Mouse (Mus musculus) embryonic stem cell, embryonic (primary cell): Measurements from ENCODE around the gene Galnt7.
"Not testable (repeated sequence)": the region's sequence is repeated elsewhere in the genome, so short reads cannot be mapped to it uniquely, and the experiment has no call there.

Source experiments
- CTCF ChIA-PET, 4 experiments: fragments of 300-600 bp in 2 of 4; fragments of 350-600 bp in 2 of 4; sonication (Branson Sonifier 250); formaldehyde crosslinking; loops; one replicate each; lab custom pipeline; 2022; ENCODE audit warnings: inconsistent platforms in 2 of 4; lab: Charles Lee
- POLR2A ChIA-PET, 4 experiments: fragments of 300-600 bp in 2 of 4; fragments of 350-600 bp in 2 of 4; sonication (Branson Sonifier 250); formaldehyde crosslinking; loops; one replicate each; lab custom pipeline; 2022; ENCODE audit warnings: antibody characterized with exemption in 4 of 4, inconsistent platforms in 1 of 4; lab: Charles Lee

Galnt7 gene

DNA sequence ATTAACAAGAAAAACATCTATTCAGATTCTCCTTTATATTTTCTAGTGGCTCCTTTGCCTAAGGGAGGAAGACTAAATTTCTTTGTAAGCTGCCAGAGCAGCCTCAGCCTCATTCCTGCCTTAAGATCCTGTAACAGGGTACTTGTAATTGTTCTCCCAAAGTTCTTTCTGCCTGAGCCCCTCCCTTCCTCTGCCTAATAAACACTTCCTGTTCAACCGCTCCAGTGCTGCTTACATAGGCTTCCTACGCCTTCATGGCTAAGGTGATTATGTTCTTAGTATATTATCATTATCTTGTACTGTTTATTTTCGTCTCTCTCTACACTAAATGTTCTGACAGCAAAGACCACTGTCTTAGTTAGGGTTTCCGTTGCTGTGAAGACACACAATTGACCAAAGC lies 144.2 kb downstream of the Galnt7 start:
- CTCF ChIA-PET: interaction anchor here in 1 of 4 experiments (0.6 kb wide), 1 partner anchor 18 kb away, joined by 4 read pairs; no protein-coding TSS in a partner anchor
- POLR2A ChIA-PET: interaction anchor here in 3 of 4 experiments (0.6 to 41.7 kb wide), 6 partner anchors 4 to 92 kb away, joined by 3 to 1309 read pairs (median 393); partner anchors contain the start of genes Sap30 (in 3 of the 3) and Hmgb2 (in 1 of the 3)

DNA sequence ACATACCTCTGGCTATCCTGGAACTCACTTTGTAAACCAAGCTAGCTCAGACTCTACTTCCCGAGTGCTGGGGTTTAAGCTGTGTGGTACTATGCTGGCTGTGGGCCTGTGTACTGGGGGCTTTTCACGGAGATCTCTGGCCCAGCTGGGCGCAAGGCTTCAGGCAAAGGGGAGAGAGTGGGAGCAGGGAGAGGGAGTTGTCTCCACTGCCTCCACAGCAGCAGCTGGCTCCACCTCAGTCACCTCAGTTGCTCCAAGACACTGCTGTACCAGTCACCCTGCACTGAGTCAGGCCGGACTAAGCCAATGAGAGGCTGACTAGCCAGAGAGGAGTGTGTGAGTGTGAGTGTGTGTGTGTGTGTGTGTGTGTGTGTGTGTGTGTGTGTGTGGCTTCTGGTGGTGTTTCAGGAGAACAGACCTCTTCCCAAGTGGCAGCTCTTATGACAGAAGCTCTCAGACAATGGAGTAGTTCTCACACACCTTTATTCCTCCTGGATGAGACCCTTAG lies 145.2 kb downstream of the Galnt7 start:
- CTCF ChIA-PET: interaction anchor here in 3 of 4 experiments (0.6 to 1.8 kb wide), 4 partner anchors 12 to 100 kb away, joined by 3 to 8 read pairs (median 6); no protein-coding TSS in a partner anchor
- POLR2A ChIA-PET: interaction anchor here in 3 of 4 experiments (0.6 to 41.7 kb wide), 17 partner anchors 6 to 1405 kb away, joined by 3 to 1309 read pairs (median 5); partner anchors contain the start of genes Sap30 (in 3 of the 3), Galntl6 (in 1 of the 3) and Hmgb2 (in 1 of the 3)

DNA sequence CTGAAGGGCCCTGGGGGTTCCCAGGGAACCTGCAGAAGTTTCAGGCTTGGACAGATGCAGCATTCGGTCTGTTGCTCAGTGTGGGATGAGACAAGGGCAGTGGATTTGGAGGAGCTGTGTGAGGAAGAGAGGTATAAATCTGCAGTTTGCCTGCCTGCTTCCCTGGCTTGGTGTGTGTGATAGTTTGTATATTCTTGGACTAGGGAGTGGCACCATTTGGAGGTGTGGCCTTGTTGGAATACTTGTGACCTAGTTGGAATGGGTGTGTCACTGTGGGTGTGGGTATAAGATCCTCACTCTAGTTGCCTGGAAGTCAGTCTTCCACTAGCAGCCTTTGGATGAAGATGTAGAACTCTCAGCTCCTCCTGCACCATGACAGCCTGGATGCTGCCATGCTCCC lies 147.3 kb downstream of the Galnt7 start:
- CTCF ChIA-PET: not testable (repeated sequence)
- POLR2A ChIA-PET: interaction anchor here in 3 of 4 experiments (0.9 to 41.7 kb wide), 8 partner anchors 5 to 77 kb away, joined by 3 to 1309 read pairs (median 16); partner anchors contain the start of genes Sap30 (in 3 of the 3) and Hmgb2 (in 1 of the 3)

DNA sequence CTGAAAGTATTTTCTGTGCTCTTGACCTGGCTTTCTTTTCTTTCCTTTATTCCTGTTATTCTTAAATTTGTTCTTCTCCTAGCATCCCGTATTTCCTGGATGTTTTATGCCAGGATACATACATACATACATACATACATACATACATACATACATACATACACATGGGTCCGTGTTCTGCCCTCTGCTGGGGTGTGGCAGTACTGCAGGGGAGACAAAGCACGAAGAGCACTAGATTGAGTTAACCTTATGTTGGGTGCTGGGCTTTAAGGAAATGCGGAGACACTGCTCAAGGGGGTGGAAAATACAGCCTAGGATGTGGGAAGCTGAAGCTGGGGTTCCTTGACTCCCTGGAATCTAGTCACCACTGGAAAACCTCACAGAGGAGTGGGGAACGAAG lies 149.2 kb downstream of the Galnt7 start:
- ChIA-PET POLR2A (interaction anchor here (0.7 to 41.7 kb wide), 6 partner anchors 4 to 296 kb away, joined by 3 to 1309 read pairs (median 394); partner anchors contain the start of genes Sap30 (in 2 of the 4) and Hmgb2 (in 1 of the 4)), CTCF (interaction anchor here in 2 of 4 experiments (0.6 to 1.0 kb wide), 2 partner anchors 11 to 183 kb away, joined by 4 read pairs; partner anchors contain the start of gene Hand2 (in 1 of the 2))

DNA sequence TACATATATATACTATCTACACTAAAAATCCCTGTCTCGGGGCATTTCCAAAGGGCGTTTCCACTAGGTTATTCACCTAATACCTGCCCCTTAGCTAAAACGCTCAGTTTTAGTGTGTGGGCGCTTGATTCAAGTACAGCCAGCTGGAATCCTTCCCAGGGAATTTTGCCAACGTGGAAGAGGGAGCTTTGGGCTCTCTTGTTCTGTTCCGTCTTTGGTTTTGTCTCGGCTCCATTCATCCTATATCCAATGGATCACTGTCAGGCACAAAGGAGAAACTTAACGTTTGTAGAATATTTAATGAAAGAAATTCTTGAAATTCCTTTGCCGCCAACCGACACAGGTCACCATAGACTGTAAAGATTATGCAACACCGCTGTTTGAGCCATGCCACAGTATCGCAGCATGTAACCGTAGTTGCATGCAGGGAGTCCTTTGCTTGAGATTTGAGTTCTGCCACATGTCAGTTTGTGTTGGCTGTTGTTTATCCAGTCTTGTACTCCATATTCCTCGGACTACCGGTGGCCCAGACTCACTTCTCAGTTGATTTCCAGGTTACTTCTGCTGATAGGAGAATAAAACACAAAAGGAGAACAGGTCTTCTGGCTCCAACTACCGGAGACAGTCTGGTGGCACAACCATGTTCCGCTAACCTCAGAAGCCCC lies 153.9 kb downstream of the Galnt7 start:
- CTCF ChIA-PET: interaction anchor here in 1 of 4 experiments (1.0 kb wide), 1 partner anchor 95 kb away, joined by 3 read pairs; no protein-coding TSS in a partner anchor

DNA sequence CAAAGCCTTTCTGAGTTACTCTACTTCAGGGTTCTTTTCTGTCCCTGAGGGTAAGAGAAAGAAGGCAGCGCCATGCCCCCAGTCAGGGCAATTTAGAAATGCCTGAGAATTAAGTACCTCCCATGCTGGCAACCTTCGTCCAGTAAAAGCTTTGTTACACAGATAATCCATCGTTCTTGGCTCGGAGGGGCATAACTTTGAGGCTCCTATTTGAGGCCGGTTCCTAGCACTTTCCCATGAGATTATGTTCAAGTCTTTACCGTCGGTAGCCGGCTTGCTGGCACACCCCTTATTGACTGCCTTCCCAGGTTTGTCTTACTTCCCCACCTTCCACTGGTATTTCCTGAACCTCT lies 154.4 kb downstream of the Galnt7 start:
- ChIA-PET CTCF (interaction anchor here in 1 of 4 experiments (1.0 kb wide), 1 partner anchor 95 kb away, joined by 3 read pairs; no protein-coding TSS in a partner anchor), POLR2A (interaction anchor here (0.6 to 41.7 kb wide), 11 partner anchors 2 to 173 kb away, joined by 3 to 1309 read pairs (median 7); partner anchors contain the start of genes Sap30 (in 3 of the 4) and Hmgb2 (in 2 of the 4))

More for the DNA sequence above, 153.9 kb downstream of the Galnt7 start:
- POLR2A ChIA-PET: interaction anchor here (0.6 to 41.7 kb wide), 11 partner anchors 1 to 174 kb away, joined by 3 to 1309 read pairs (median 7); partner anchors contain the start of genes Hmgb2 (in 2 of the 4) and Sap30 (in 2 of the 4)

DNA sequence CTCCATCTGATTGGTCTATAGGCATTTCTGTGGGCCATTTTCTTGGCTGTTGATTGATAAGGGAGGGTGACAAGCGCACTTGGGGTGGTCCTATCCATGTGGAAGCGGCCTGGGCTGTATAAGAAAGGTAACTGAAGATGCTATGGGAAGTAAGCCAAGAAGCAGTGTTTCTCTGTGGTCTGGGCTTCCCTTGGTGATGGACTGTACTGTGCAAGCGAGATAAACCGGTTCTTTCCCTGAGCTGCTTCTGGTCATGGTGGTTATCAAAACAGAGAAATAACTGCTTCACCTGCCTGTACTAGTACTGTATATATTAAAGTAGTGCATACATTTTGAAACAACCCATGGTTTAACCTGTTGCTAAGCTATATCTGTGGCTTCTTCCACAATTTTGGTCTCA lies 161.0 kb downstream of the Galnt7 start:
- POLR2A ChIA-PET: interaction anchor here in 3 of 4 experiments (0.5 to 41.5 kb wide), 8 partner anchors 11 to 106 kb away, joined by 3 to 1309 read pairs (median 4); partner anchors contain the start of gene Hmgb2 (in 2 of the 3)

DNA sequence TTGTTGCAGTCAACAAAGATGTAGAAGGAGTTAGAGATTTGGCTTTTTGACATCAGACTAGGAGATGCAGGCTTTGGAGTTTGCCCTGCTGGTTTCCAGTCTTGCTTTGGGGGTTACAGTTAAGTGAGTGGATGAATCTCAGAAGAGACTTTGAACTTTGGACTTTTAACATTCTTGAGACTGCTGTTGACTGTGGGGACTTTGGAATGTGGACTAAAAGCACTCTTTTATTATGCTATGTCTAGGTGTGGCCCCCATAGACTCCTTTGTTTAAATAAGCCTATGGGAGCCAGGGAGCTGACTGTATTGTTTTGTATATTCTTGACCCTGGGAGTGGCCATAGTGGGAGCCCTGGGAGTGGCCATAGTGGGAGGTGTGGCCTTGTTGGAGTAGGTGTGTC lies 162.9 kb downstream of the Galnt7 start:
- POLR2A ChIA-PET: interaction anchor here (0.6 to 41.5 kb wide), 39 partner anchors 8 to 244 kb away, joined by 3 to 1309 read pairs (median 4); partner anchors contain the start of gene Hmgb2 (in 4 of the 4)
- CTCF ChIA-PET: interaction anchor here in 1 of 4 experiments (1.0 kb wide), 1 partner anchor 84 kb away, joined by 3 read pairs; no protein-coding TSS in a partner anchor

More for the DNA sequence above, 161.0 kb downstream of the Galnt7 start:
- CTCF ChIA-PET: interaction anchor here in 1 of 4 experiments (1.2 kb wide), 1 partner anchor 88 kb away, joined by 3 read pairs; no protein-coding TSS in a partner anchor

DNA sequence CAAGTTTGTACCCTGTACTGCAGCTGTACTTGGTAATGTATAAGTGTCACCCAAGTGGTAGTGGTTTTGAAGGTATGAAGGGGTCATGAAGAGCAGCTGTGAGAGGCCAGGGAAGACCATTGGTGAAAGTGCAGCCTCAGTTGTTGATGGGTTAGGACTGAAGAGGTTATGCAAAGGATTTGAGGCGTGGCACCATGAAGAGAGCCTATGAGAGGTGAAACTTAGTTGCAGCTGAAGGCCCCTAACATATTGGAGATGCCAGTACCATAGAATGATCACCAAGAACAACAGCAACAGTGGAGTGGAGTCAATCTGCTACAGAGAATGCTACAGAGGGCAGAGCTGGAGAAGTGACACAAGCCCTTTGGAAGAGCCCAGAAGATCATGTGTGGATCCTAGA lies 163.5 kb downstream of the Galnt7 start:
- ChIA-PET CTCF (interaction anchor here in 1 of 4 experiments (1.0 kb wide), 1 partner anchor 85 kb away, joined by 3 read pairs; no protein-coding TSS in a partner anchor), POLR2A (interaction anchor here (0.7 to 41.5 kb wide), 35 partner anchors 8 to 899 kb away, joined by 3 to 1309 read pairs (median 4); partner anchors contain the start of gene Hmgb2 (in 4 of the 4))

DNA sequence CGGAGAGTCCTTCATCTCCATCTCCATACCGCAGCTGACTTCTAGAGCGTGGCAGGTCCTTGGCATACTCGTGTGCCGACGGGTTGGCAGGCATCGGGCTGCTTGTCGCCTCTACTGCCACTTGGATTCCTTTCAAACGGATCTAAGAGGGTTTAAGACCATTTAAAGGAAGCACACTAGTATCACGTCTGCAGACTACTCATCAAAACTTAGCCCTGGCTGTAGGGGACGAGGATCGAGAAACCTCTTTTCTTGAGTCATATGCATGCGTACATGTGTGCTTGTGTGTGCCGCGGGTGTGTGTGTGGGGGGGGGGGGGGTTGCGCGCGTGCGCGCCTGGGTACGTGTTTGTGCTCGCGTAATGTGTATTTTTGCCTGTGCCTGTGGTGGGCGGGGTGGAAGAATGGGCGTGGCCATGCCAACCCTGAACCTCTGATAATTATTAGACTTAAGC lies 164.5 kb downstream of the Galnt7 start:
- ChIA-PET POLR2A (interaction anchor here (0.6 to 41.5 kb wide), 65 partner anchors 8 to 898 kb away, joined by 3 to 1309 read pairs (median 4); partner anchors contain the start of genes Hmgb2 (in 4 of the 4) and Galnt7 (in 1 of the 4)), CTCF (interaction anchor here (0.6 to 1.8 kb wide), 7 partner anchors 9 to 290 kb away, joined by 3 to 6 read pairs (median 4); no protein-coding TSS in a partner anchor)

DNA sequence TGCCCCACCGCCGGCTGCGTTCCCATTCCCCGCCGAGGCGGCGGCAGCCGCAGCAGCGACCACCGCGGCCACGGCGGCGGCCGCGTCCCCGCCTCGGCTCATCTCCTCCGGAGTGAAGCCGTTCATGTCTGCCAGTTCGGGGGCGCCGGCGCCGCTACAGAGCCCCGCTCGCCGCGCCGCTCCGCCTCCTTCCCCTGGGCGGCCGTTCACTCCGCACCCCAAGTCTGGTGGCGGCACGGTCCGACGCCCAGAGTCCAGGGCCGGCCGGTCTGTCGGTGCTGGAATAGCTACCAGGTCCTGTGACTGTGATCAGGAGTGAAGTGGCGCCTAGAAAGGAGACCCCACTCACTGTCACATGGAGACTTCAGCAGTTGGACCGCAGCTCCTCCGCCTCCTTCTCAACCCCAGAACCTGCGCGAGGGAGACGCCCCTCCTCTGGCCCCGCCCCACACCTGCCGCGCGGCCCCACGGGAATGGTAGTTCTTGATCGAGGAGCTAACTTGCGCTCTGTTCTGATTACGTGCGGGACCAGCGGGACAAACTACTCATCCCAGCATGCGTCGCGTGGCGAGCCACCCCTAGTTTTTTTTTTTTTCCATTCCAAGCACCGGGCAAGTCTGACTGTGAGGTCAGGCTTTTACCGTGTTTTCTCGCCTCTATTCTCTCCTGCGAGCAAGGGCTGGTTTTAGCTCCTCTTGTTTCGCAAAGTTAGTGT lies 165.2 kb downstream of the Galnt7 start, which contains the start of gene Sap30:
Gene Sap30 (minus strand): TSS at position 420 of the 715 bp plus-strand sequence.
- CTCF ChIA-PET: interaction anchor here (0.5 to 1.8 kb wide), 8 partner anchors 10 to 85 kb away, joined by 3 to 6 read pairs (median 4); no protein-coding TSS in a partner anchor
- POLR2A ChIA-PET: interaction anchor here (0.6 to 41.5 kb wide), 61 partner anchors 8 to 871 kb away, joined by 3 to 1309 read pairs (median 3); partner anchors contain the start of genes Hmgb2 (in 4 of the 4), Galnt7 (in 1 of the 4) and Scrg1 (in 1 of the 4)

DNA sequence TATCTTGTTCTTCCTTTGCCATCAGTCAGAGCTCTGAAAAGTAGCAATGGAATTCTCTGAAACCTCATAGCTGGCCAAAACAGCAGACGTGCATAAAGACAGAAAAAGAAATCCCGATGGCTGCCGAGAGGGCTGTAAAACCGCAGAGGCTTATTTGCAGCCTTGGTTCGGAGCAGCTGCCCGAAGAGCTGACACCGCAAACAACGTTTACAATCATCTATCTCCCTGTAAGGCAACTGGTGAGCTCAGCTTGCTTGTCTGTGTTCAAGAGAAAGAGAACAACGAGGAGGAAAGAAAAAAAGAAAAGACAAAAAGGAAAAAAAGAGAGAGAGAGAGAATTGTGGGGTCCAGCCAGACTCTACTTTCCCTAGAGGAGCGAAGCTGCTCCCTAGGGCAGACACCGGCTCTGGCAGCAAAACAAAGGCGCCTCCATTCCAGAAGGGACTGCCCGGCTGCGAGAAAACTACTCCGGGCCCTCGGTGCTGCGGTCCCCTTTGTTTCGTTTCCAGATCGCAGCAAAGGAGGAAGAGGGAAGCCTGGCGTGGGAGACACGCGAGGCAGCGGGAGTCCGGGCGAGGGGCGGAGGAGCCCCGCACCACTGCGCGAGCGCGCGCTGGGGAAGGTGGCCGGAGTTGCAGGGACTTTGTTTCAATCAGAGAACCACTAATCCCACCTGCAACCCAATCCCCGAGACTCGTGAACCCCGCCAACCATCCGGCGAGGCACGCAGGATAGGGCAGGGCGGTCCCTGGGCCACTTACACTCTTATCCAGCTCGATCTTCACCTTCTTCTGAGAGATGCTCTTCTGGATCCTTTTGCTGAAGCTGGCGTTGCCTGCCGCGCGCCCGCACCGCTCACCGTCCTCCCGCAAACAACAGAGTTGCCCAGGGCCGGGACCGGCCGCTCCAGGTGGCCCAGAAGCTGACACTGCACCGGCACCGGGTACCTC lies 166.1 kb downstream of the Galnt7 start:
- ChIA-PET POLR2A (interaction anchor here (0.6 to 41.5 kb wide), 48 partner anchors 7 to 871 kb away, joined by 3 to 1309 read pairs (median 4); partner anchors contain the start of genes Hmgb2 (in 4 of the 4), Galnt7 (in 1 of the 4) and Scrg1 (in 1 of the 4)), CTCF (interaction anchor here (0.5 to 1.8 kb wide), 6 partner anchors 33 to 650 kb away, joined by 3 to 11 read pairs (median 4); no protein-coding TSS in a partner anchor)

DNA sequence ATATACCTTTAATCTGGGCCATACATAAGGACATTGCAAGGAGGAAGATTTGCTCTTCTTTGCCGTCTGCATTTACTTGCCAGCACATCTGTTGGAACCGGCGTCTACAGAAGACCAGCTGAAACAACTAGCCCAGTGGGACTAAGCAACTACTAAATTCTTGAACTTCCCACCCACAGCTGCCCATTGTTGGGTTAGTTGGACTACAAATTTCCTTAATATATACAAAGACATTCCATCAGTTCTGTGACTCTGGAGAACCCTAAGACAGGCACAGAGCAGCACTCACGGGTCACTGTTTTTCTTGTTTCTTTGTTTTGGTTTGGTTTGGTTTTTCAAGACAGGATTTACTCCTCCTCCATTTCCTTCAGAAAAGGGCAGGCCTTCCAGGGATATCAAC lies 172.2 kb downstream of the Galnt7 start:
- CTCF ChIA-PET: no interaction called here
- POLR2A ChIA-PET: interaction anchor here in 3 of 4 experiments (0.6 to 41.5 kb wide), 13 partner anchors 8 to 45 kb away, joined by 3 to 1309 read pairs (median 4); partner anchors contain the start of genes Hmgb2 (in 1 of the 3) and Sap30 (in 1 of the 3)

DNA sequence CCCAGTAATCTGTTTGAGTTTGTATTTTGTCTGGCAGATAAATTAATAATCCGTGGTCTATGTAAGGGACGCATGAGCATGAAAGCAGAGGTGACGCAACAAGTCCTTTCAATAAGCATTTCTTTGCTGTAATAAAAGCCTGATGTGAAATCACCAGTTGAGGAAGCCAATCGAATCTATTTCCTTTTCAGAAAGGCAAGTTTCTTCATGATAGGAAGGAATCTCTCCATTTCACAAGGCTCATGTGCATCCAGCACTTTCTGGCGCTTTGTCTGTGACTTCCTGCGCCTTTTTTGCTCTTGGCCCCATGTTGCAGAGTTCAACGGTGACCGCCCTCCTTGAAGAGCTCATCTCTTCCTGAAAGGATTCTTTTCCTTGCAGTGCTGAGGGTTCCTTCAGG lies 173.1 kb downstream of the Galnt7 start:
- POLR2A ChIA-PET: interaction anchor here in 3 of 4 experiments (0.7 to 41.5 kb wide), 5 partner anchors 9 to 44 kb away, joined by 3 to 1309 read pairs (median 4); partner anchors contain the start of genes Hmgb2 (in 1 of the 3) and Sap30 (in 1 of the 3)
- CTCF ChIA-PET: no interaction called here

DNA sequence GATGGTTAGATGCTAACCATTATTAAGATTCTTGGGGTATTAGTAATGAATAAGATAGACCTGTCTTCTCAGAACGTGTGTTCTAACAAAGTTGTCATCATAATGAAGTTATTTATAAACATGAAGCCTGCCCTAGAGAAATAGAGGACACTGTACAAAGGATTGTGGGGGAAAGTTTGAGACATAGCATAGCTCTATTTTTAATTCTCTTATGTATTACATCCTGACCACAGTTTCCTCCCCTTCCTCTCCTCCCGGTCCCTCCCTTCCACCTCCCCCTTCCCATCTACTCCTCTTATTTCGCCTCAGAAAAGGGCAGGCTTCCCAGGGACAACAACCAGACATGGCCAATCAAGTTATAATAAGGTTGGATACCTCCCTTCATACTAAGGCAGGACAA lies 174.4 kb downstream of the Galnt7 start:
- ChIA-PET POLR2A (interaction anchor here in 1 of 4 experiments (0.8 to 4.3 kb wide), 2 partner anchors 11 to 29 kb away, joined by 3 to 31 read pairs; partner anchors contain the start of gene Sap30), CTCF (no interaction called here)
